Mouse (Mus musculus) midbrain, embryonic 13.5 days (tissue): ENCODE measurements at regions not wholly inside any gene's neighbourhood (a gene's known extent, or its start where the extent isn't known, plus 50 kb on each side); places are given as distances from the start of the nearest gene placed in this dataset.

ENCODE experiments used
- ATAC-seq: fragments of 200-750 bp; cut with Nextera tagmentation; 2 replicates; pipeline ENCODE4 v1.8.0; 2017; ENCODE audit warnings: mild to moderate bottlenecking, moderate TSS enrichment, moderate library complexity
- H3K27ac ChIP-seq: fragments of 300-500 bp; sonication (generic); 2 replicates; pipeline ENCODE4 v1.5.1; 2015; ENCODE audit warnings: inconsistent platforms, mild to moderate bottlenecking, moderate library complexity
- H3K27me3 ChIP-seq: fragments of 300-500 bp; sonication (generic); 2 replicates; pipeline ENCODE4 v1.6.1; 2015; ENCODE audit warnings: mild to moderate bottlenecking, inconsistent platforms
- H3K36me3 ChIP-seq: fragments of 300-500 bp; sonication (generic); 2 replicates; pipeline ENCODE4 v1.6.1; 2015; ENCODE audit warnings: mild to moderate bottlenecking, inconsistent platforms
- H3K4me1 ChIP-seq: fragments of 300-500 bp; sonication (generic); replicated peaks from 2 replicates; pipeline ENCODE4 v1.6.1; 2015; ENCODE audit warnings: inconsistent platforms
- H3K4me2 ChIP-seq: fragments of 300-500 bp; sonication (generic); replicated peaks from 2 replicates; pipeline ENCODE4 v1.6.1; 2015; ENCODE audit warnings: moderate library complexity, mild to moderate bottlenecking, inconsistent platforms
- H3K4me3 ChIP-seq: fragments of 300-500 bp; sonication (generic); replicated peaks from 2 replicates; pipeline ENCODE4 v1.5.1; 2015; ENCODE audit warnings: mild to moderate bottlenecking, inconsistent platforms
- H3K9ac ChIP-seq: fragments of 300-500 bp; sonication (generic); replicated peaks from 2 replicates; pipeline ENCODE4 v1.6.1; 2015; ENCODE audit warnings: mild to moderate bottlenecking, inconsistent platforms
- H3K9me3 ChIP-seq: fragments of 300-500 bp; sonication (generic); 2 replicates; pipeline ENCODE4 v1.6.1; 2016; ENCODE audit warnings: mild to moderate bottlenecking, inconsistent platforms
- WGBS: fragments of 180-500 bp; shearing (Covaris S2); methylation state at CpG from one replicate; pipeline ENCODE4 v1.1.7; 2015; 5-methylcytosine and 5-hydroxymethylcytosine counted together

DNA sequence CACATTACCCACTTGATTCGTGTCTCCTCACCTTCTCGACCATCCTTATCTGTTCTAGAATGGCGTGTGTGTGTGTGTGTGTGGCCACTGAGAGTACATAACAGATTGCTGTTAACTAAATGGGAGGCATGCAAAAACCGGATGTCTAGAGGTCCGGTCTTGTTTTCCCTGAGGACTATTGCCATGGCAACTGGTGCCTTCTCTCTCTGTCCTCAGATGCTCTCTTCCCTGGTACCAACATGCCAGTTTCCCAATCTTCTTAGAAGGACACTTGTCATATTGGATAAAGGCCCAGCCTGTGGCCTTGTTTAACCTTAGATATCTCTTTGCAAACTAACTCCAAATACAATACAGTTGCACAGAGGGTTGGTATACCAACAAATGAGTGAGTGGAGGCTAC lies 125.9 kb downstream of the Irs2 start:
- Histone ChIP-seq H3K9me3 (no peaks in the 10 kb centered on the region), H3K27ac (no peak overlapping the region), H3K9ac (no peak overlapping the region), H3K4me2 (no peak overlapping the region), H3K27me3 (no peaks in the 10 kb centered on the region), H3K4me3 (no peak overlapping the region), H3K4me1 (no peaks in the 10 kb centered on the region; the same call in 1 of the 2 replicates), H3K36me3 (no peaks in the 10 kb centered on the region)
- ATAC-seq, result no peak
- 72% methylated on average over 5 of the region's 5 CpGs for WGBS

DNA sequence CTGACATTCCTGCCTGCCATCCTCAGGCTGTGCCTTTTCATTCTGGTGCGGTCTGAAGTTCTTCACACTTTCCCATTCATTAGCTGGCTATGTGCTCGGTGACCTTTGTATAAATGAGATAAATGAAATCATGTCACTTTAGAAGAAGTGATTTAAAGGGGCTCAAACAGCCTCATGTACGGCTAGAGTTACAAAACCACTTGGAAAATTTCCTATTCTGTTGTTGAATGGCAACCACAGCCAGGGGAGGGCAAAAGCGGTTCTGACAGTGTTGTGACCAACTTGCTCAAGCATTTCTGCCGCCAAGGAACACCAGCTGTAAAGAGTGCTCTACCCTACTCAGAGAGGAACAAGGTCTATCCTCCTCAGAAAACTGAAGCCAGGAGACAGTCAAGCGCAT lies 128.4 kb downstream of the Irs2 start:
- no peaks in the 10 kb centered on the region for H3K4me1 ChIP-seq
- no peak overlapping the region for H3K4me3 ChIP-seq
- ATAC-seq, result no peak
- no peak overlapping the region for H3K27ac ChIP-seq
- H3K36me3 ChIP-seq, result no peaks in the 10 kb centered on the region
- no peaks in the 10 kb centered on the region for H3K9me3 ChIP-seq
- no peak overlapping the region for H3K4me2 ChIP-seq
- H3K27me3 ChIP-seq, result no peaks in the 10 kb centered on the region
- WGBS, result 57% methylated on average over 6 of the region's 6 CpGs
- H3K9ac ChIP-seq, result no peak overlapping the region

DNA sequence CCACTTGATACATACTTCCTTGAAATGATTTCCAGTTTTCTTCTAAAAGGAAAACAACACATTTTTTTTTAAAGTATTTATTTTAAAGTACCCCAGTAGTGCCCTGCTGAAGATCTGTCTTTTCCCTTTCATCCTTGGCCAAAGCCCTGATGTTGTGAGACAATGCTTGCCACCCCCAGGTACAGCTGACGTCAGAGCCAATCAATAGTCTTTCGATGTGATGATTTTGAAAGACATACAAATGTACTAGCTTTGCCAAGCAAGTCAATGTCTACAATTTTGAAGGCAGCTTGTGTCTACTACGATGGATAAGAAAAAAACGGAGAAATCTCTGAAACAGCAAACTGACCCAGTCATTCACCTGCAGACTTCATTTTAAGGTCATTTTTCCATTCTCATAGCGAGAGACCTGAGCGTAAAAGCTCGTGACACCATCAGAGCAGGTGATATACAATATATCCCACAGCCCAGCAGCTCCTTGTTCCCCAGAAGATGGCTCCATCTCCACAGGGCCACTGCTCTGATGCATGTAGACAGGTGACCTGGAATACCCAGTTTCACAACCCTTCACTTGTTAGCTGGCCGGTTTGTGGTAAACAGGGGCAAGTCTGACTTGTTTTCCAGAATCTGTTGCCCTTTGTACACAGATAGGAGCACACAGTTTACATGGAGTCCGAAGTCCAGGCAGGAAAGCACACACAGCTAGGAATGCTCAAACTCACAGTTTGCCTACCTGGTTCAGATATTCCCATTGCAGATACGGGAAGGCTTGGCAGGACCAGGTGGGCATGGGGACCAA lies 129.0 kb downstream of the Irs2 start:
- no peak overlapping the region for H3K27ac ChIP-seq
- H3K9ac ChIP-seq, result no peak overlapping the region
- no peak for ATAC-seq
- no peaks in the 10 kb centered on the region for H3K4me1 ChIP-seq
- H3K27me3 ChIP-seq, result no peaks in the 10 kb centered on the region
- H3K9me3 ChIP-seq, result no peaks in the 10 kb centered on the region
- no peaks in the 10 kb centered on the region for H3K36me3 ChIP-seq
- H3K4me3 ChIP-seq, result no peak overlapping the region
- WGBS, result 89% methylated on average over 10 of the region's 10 CpGs
- no peak overlapping the region for H3K4me2 ChIP-seq

- Histone ChIP-seq H3K27me3 (no peaks in the 10 kb centered on the region), H3K4me2 (no peak overlapping the region), H3K9me3 (no peaks in the 10 kb centered on the region), H3K4me3 (no peak overlapping the region), H3K27ac (no peak overlapping the region), H3K9ac (no peak overlapping the region), H3K36me3 (no peaks in the 10 kb centered on the region), H3K4me1 (no peaks in the 10 kb centered on the region)
- 94% methylated on average over 4 of the region's 4 CpGs for WGBS
- no peak for ATAC-seq
These were observed 129.9 kb downstream of the Irs2 start for GRCm38 (mm10) chr8:10878371-10878770.

- 0 out of 2 replicates have a peak, but pooled peaks have one; percentile 6 for ATAC-seq
- no peaks in the 10 kb centered on the region for H3K27me3 ChIP-seq
- H3K4me2 ChIP-seq, result no peak overlapping the region
- WGBS, result 73% methylated on average over 6 of the region's 6 CpGs
- no peaks in the 10 kb centered on the region for H3K9me3 ChIP-seq
- no peak overlapping the region for H3K4me3 ChIP-seq
- no peak overlapping the region for H3K9ac ChIP-seq
- H3K36me3 ChIP-seq, result no peaks in the 10 kb centered on the region
- no peak overlapping the region for H3K27ac ChIP-seq
- H3K4me1 ChIP-seq, result peaks cover 14% of the 10 kb centered on the region
These were observed 133.1 kb downstream of the Irs2 start for GRCm38 (mm10) chr8:10875170-10875569.

DNA sequence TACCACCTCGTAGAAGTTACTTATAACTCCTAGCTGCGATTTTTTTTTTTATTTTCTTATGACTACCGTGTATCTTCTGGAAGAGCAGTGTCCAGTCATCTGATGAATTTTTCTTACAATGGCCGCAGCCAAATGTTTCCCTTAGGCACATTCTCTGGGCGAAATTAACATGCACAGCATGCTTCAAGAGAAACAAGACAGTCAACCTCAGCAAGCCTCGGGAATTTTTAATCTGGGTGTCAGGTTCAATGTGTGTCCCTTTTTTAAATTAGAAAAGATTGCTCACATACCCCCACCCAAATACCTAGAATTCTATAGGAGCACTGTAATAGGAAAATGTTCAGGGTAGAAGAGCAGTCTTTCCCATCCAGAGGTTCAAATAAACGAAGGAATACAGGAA lies 136.8 kb downstream of the Irs2 start:
- no peak overlapping the region for H3K27ac ChIP-seq
- H3K4me3 ChIP-seq, result no peak overlapping the region
- H3K9ac ChIP-seq, result no peak overlapping the region
- H3K4me2 ChIP-seq, result no peak overlapping the region
- H3K27me3 ChIP-seq, result no peaks in the 10 kb centered on the region
- ATAC-seq, result no peak
- no peaks in the 10 kb centered on the region for H3K9me3 ChIP-seq
- peaks cover 15% of the 10 kb centered on the region for H3K4me1 ChIP-seq
- H3K36me3 ChIP-seq, result no peaks in the 10 kb centered on the region
- WGBS, result 60% methylated on average over 7 of the region's 7 CpGs

DNA sequence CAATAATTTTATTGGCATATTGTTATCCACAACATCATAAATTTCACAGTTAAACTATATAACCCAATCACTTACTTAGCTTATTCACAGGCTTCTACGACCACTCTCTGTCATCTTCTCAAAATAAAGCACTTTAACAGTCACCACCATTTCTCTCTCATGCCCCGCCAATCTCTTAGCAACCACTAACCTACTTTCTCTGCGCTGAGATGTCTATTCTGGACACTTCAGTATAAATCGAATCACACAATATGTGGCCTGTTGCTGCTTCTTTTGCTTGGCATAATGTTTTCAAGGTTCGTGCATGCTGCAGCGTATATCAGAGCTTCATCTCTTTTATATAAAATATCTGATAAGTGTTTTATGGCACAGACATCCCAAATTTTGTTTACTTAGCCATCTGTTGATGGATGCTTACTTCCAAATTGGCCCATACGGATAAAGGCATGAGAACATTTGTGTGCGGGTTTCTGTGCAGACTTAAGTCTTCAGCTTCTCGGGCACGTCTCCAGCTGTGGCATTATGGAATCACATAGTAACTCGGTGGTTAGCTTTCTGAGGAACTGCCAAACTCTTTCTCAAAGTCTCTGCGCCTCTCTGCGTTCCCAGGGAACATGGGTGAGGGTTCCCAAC lies 137.7 kb downstream of the Irs2 start:
- Histone ChIP-seq H3K9ac (no peak overlapping the region), H3K36me3 (no peaks in the 10 kb centered on the region), H3K27me3 (no peaks in the 10 kb centered on the region), H3K4me2 (no peak overlapping the region), H3K9me3 (no peaks in the 10 kb centered on the region), H3K4me1 (peaks cover 23% of the 10 kb centered on the region), H3K27ac (no peak overlapping the region), H3K4me3 (no peak overlapping the region)
- 67% methylated on average over 13 of the region's 13 CpGs for WGBS
- ATAC-seq, result no peak

- Histone ChIP-seq H3K9me3 (no peaks in the 10 kb centered on the region), H3K4me3 (no peak overlapping the region), H3K4me1 (peaks cover 30% of the 10 kb centered on the region), H3K27me3 (no peaks in the 10 kb centered on the region), H3K27ac (no peak overlapping the region), H3K36me3 (no peaks in the 10 kb centered on the region), H3K4me2 (no peak overlapping the region), H3K9ac (no peak overlapping the region)
- WGBS, result 92% methylated on average over 10 of the region's 10 CpGs
- ATAC-seq, result no peak
These were observed 138.4 kb downstream of the Irs2 start for GRCm38 (mm10) chr8:10869866-10870265.

GRCm38 (mm10) chr8:10866696-10867395 lies 141.4 kb downstream of the Irs2 start:
- Histone ChIP-seq H3K27ac (no peak overlapping the region), H3K27me3 (0 out of 2 replicates have a peak, but pooled peaks cover 3% of the 10 kb centered on the region), H3K4me1 (peaks cover 29% of the 10 kb centered on the region), H3K36me3 (no peaks in the 10 kb centered on the region), H3K4me2 (no peak overlapping the region), H3K4me3 (no peak overlapping the region), H3K9me3 (no peaks in the 10 kb centered on the region), H3K9ac (no peak overlapping the region)
- WGBS, result 78% methylated on average over 7 of the region's 7 CpGs
- ATAC-seq, result no peak

DNA sequence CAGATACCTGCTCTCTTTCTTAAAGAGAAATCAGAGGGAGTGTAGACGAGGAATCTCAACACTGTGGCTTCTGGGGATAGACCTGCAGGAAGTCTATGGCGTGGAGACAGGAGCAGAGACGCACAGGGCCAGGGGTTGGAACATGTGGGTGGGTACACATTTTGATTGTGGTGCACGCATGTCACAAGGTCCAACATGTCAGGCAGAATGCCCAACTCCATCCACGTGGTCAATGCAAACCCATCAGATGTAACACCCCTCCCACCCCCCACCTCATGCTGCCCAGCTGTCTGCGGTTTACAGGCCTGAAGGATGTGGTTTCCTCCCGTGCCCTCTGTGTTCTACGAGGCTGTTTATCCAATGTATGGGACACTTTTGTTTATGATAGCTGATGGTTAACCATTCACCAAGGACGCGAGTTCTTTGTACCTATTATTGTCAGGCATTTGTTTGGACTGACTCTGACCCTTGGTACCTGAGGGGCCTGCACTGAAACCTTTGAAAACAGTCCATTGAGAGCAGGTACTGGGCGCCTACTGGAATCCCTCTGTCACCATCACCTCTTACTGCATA lies 142.2 kb downstream of the Irs2 start:
- ATAC-seq, result peak; percentile 34; the same call in 1 of the 2 replicates
- Histone ChIP-seq H3K27me3 (0 out of 2 replicates have a peak, but pooled peaks cover 8% of the 10 kb centered on the region), H3K4me1 (peaks cover 21% of the 10 kb centered on the region), H3K36me3 (no peaks in the 10 kb centered on the region), H3K27ac (no peak overlapping the region), H3K4me3 (no peak overlapping the region), H3K9me3 (no peaks in the 10 kb centered on the region), H3K9ac (no peak overlapping the region), H3K4me2 (no peak overlapping the region)
- WGBS, result 78% methylated on average over 11 of the region's 11 CpGs

GRCm38 (mm10) chr8:10865415-10865821 lies 142.8 kb downstream of the Irs2 start:
- peak; percentile 65; the same call in 1 of the 2 replicates for ATAC-seq
- Histone ChIP-seq H3K4me1 (peaks cover 17% of the 10 kb centered on the region), H3K9me3 (no peaks in the 10 kb centered on the region), H3K27ac (peak overlapping the region; percentile 27; the same call in 1 of the 2 replicates), H3K27me3 (0 out of 2 replicates have a peak, but pooled peaks cover 8% of the 10 kb centered on the region), H3K4me2 (no peak overlapping the region), H3K4me3 (no peak overlapping the region), H3K36me3 (no peaks in the 10 kb centered on the region), H3K9ac (no peak overlapping the region)
- whole genome bisulfite sequencing, result 32% methylated on average over 8 of the region's 8 CpGs

DNA sequence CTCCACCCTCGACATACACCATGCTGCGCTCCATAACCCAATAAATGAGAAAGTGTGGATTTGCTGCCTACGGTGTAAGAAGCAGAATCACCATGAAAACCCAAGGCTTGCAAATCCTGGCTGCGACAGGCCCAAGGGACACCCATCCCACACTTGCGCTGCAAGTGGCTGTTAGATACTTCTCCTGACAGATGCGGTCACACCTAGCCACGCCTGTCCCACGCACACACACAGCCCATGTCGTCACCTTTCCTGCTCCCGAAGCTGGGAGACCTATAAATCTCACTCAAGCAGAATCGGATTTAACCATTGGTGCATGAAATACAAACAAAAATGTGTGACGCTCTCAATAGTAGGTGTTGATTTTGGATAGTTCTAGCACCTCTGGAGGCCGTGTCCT lies 145.8 kb downstream of the Irs2 start:
- H3K4me1 ChIP-seq, result peaks cover 15% of the 10 kb centered on the region
- no peak overlapping the region for H3K4me2 ChIP-seq
- H3K27ac ChIP-seq, result no peak overlapping the region
- no peaks in the 10 kb centered on the region for H3K36me3 ChIP-seq
- H3K9me3 ChIP-seq, result no peaks in the 10 kb centered on the region
- H3K4me3 ChIP-seq, result no peak overlapping the region
- no peak overlapping the region for H3K9ac ChIP-seq
- 85% methylated on average over 13 of the region's 13 CpGs for WGBS
- H3K27me3 ChIP-seq, result 0 out of 2 replicates have a peak, but pooled peaks cover 8% of the 10 kb centered on the region
- ATAC-seq, result no peak
